Mouse (Mus musculus): Measurements from ENCODE around the gene Pccb. TPM values are rescaled to one million over a fixed set of nuclear protein-coding genes. Genes with fewer than 3 reads are reported as not detected.

Gene Pccb
- total and polyA plus RNA-seq, 2 experiments from 2014 or later = 33.5 to 58.1 TPM

DNA sequence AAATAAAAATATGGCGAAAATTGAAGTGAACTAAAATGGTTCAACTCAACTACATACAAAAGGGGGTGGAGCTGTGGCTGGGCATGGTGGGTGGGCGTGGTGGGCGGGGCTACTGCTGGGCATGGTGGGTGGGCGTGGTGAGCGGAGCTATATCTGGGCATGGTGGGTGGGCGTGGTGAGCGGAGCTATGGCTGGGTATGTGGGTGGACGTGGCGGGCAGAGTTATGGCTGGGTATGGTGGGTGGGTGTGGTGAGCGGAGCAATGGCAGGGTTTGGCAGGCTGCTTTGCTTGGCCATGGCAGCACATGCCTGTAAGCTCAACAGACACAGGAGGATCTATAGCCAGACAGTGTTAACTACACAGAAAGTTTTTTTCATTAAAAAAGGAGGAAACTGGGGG, 15.9 kb downstream of the Pccb start:
- ATAC-seq (ENCODE audit: low FRiP score) (no peak), DNase-seq (ENCODE audit: low spot score) (no peak)
- no peak overlapping the region for H3K27ac ChIP-seq (ENCODE audit: low read depth, low read length)
- no peak for TF ChIP-seq CTCF (IDR thresholded peaks at IDR 0.05)
- no peak overlapping the region for H3K4me3 ChIP-seq (ENCODE audit: low read depth, low read length)
- no peaks in the 10 kb centered on the region for H3K4me1 ChIP-seq (ENCODE audit: insufficient read depth, low read length)
- H3K9ac ChIP-seq (replicated peaks; ENCODE audit: low read length, poor library complexity, severe bottlenecking) = no peak overlapping the region
- 95% methylated on average over 10 of the region's 10 CpGs for WGBS
- H3K9me3 ChIP-seq (ENCODE audit: low read length) = no peaks in the 10 kb centered on the region
- H3K4me2 ChIP-seq (ENCODE audit: low read depth, low read length, poor library complexity, severe bottlenecking) = no peak overlapping the region
- no peaks in the 10 kb centered on the region for H3K27me3 ChIP-seq (ENCODE audit: insufficient read depth, low read length)
- 0 out of 2 replicates have a peak, but pooled peaks cover 6% of the 10 kb centered on the region for H3K36me3 ChIP-seq (ENCODE audit: insufficient read depth, low read length)

DNA sequence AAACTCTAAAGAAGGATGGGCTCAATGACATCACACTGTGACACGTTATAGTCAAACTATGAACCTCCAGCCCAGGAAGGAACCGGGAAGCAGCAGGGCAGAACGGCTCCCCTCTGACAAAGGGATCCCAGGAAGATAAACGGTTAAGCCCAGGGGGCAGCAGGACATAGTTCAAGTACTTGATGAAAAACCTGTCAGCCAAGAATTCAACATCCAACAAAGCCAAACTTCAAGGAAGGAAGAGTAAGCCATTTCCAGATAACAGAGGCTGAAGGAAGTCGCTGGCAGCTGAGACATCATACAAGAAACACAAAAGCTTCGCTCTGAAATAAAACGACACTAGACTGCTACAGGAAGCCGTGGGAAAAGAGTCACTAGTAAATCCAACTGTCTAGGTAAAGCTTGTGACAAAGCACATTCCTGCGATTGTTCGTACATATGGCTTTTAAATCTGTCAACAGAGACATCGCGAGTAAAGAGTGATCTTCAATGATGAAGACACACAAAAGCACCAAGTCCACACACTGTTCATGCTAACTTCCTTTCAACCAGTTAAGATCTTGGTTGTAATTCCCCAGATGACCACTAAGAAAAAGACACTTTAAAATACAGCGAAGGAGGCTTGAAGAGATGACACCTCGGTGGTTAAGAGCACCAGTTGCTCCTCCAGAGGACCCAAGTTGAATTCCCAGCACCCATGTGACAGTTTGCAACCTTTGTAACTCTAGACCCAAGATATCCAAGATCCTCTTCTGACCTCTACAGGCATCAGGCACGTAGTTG, 16.8 kb downstream of the Pccb start:
- H3K27ac ChIP-seq (ENCODE audit: low read depth, low read length) = no peak overlapping the region
- peaks cover 6% of the 10 kb centered on the region; the same call in 1 of the 2 replicates for H3K36me3 ChIP-seq (ENCODE audit: insufficient read depth, low read length)
- H3K27me3 ChIP-seq (ENCODE audit: insufficient read depth, low read length) = no peaks in the 10 kb centered on the region
- H3K9me3 ChIP-seq (ENCODE audit: low read length) = no peaks in the 10 kb centered on the region
- WGBS = 82% methylated on average over 15 of the region's 15 CpGs
- DNase-seq (ENCODE audit: low spot score) (no peak), ATAC-seq (ENCODE audit: low FRiP score) (no peak)
- TF ChIP-seq CTCF (IDR thresholded peaks at IDR 0.05) = no peak
- H3K4me3 ChIP-seq (ENCODE audit: low read depth, low read length) = no peak overlapping the region
- no peak overlapping the region for H3K9ac ChIP-seq (replicated peaks; ENCODE audit: low read length, poor library complexity, severe bottlenecking)
- H3K4me2 ChIP-seq (ENCODE audit: low read depth, low read length, poor library complexity, severe bottlenecking) = no peak overlapping the region
- H3K4me1 ChIP-seq (ENCODE audit: insufficient read depth, low read length) = no peaks in the 10 kb centered on the region

DNA sequence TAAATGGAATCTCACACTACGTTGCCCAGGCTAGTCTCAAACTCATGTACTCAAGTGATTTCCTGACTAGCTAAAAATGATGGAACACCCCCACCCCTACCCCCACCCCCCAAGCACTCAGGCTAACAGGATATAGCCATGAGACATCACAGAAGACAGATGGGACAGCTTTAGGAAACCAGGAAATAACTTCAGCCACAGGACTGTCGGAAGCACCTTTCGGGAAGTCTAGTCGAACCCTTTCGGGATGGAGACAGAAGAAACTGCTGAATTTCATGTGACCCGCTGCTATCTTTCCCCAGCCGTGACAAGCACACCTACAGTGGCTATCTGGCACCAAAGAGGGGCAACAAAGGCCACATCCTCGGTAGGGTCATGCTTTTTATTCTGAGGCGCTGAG, 19.4 kb downstream of the Pccb start:
- Histone ChIP-seq H3K9me3 (ENCODE audit: low read length) (no peaks in the 10 kb centered on the region), H3K9ac (replicated peaks; ENCODE audit: low read length, poor library complexity, severe bottlenecking) (no peak overlapping the region), H3K27me3 (ENCODE audit: insufficient read depth, low read length) (no peaks in the 10 kb centered on the region), H3K27ac (ENCODE audit: low read depth, low read length) (no peak overlapping the region), H3K4me1 (ENCODE audit: insufficient read depth, low read length) (no peaks in the 10 kb centered on the region), H3K4me2 (ENCODE audit: low read depth, low read length, poor library complexity, severe bottlenecking) (no peak overlapping the region), H3K4me3 (ENCODE audit: low read depth, low read length) (no peak overlapping the region), H3K36me3 (ENCODE audit: insufficient read depth, low read length) (peaks cover 15% of the 10 kb centered on the region)
- DNase-seq (ENCODE audit: low spot score) = no peak
- WGBS = 96% methylated on average over 9 of the region's 9 CpGs
- no peak for TF ChIP-seq CTCF (IDR thresholded peaks at IDR 0.05)
- ATAC-seq (ENCODE audit: low FRiP score) = no peak

DNA sequence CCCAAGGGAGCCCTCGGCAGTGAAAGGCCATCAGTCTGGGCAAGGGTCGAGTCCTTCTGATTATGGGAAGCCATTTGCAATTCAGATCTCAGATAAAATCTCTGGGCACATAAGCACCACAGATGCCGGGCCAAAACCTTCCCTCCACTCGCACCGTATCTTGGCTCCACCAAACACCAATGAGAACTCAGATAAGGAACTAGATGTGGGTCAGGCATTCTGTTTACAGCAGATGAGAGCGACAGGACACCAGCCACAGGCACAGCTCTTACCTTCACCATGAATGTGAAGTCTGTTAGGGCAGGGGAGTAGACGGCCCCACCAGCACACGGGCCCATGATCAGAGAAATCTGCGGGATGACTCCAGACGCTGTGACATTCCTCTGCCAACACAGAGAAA, 22.3 kb downstream of the Pccb start:
- WGBS = 76% methylated on average over 10 of the region's 10 CpGs

DNA sequence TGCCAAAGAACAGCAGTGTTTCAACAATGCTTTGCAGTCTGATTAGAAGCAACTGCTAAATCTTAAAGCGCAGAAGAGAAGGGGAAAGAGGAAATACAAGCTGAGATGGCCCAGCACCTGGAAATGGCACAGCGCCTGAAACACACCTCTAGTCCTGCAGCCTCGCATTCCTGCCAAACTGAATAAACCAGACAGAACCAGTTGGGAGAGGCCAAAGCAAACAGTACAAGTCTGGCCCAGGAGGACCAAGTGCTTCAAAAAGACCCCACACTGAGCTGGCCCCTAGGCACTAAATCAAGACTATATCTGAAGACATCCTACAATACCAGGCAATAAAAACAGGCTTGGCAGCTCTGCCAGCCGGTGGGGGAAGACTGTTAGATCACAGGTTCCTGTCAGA, 28.8 kb downstream of the Pccb start:
- H3K4me3 ChIP-seq (ENCODE audit: low read depth, low read length) = no peak overlapping the region
- WGBS = 77% methylated on average over 4 of the region's 4 CpGs
- no peak for TF ChIP-seq CTCF (IDR thresholded peaks at IDR 0.05)
- no peaks in the 10 kb centered on the region for H3K27me3 ChIP-seq (ENCODE audit: insufficient read depth, low read length)
- no peak for DNase-seq (ENCODE audit: low spot score)
- H3K9ac ChIP-seq (replicated peaks; ENCODE audit: low read length, poor library complexity, severe bottlenecking) = no peak overlapping the region
- no peak for ATAC-seq (ENCODE audit: low FRiP score)
- peaks cover under 1% of the 10 kb centered on the region for H3K36me3 ChIP-seq (ENCODE audit: insufficient read depth, low read length)
- H3K27ac ChIP-seq (ENCODE audit: low read depth, low read length) = no peak overlapping the region
- H3K4me2 ChIP-seq (ENCODE audit: low read depth, low read length, poor library complexity, severe bottlenecking) = no peak overlapping the region
- no peaks in the 10 kb centered on the region for H3K9me3 ChIP-seq (ENCODE audit: low read length)
- H3K4me1 ChIP-seq (ENCODE audit: insufficient read depth, low read length) = no peaks in the 10 kb centered on the region

More for the DNA sequence above, 22.3 kb downstream of the Pccb start:
- no peaks in the 10 kb centered on the region for H3K4me1 ChIP-seq (ENCODE audit: insufficient read depth, low read length)
- ATAC-seq (ENCODE audit: low FRiP score) (no peak), DNase-seq (ENCODE audit: low spot score) (no peak)
- H3K27me3 ChIP-seq (ENCODE audit: insufficient read depth, low read length) = no peaks in the 10 kb centered on the region
- H3K27ac ChIP-seq (ENCODE audit: low read depth, low read length) = no peak overlapping the region
- no peak for TF ChIP-seq CTCF (IDR thresholded peaks at IDR 0.05)
- no peak overlapping the region for H3K4me2 ChIP-seq (ENCODE audit: low read depth, low read length, poor library complexity, severe bottlenecking)
- H3K36me3 ChIP-seq (ENCODE audit: insufficient read depth, low read length) = peaks cover 15% of the 10 kb centered on the region
- H3K4me3 ChIP-seq (ENCODE audit: low read depth, low read length) = no peak overlapping the region
- no peak overlapping the region for H3K9ac ChIP-seq (replicated peaks; ENCODE audit: low read length, poor library complexity, severe bottlenecking)
- H3K9me3 ChIP-seq (ENCODE audit: low read length) = no peaks in the 10 kb centered on the region

DNA sequence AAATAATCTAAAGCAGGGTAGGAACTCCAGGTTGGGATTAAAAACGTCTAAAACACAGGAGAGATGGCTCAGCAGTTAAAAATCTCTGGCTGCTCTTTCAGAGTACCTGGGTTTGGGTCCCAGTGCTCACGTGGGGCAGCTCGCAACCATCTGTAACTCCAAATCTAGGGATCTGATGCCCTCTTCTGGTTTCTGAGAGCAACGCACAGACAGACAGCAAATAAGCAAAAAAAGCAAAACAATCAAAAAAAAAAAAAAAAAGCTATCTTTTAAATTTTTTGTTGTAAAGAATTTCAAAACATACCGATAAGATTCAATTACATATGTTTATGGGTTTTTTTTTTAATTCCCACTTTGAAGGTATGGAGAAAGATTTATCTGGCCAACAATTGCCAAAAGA, 31.4 kb downstream of the Pccb start:
- ATAC-seq (ENCODE audit: low FRiP score) (no peak), DNase-seq (ENCODE audit: low spot score) (no peak)
- H3K36me3 ChIP-seq (ENCODE audit: insufficient read depth, low read length) = peaks cover 5% of the 10 kb centered on the region; the same call in 1 of the 2 replicates
- no peak overlapping the region for H3K4me2 ChIP-seq (ENCODE audit: low read depth, low read length, poor library complexity, severe bottlenecking)
- H3K27me3 ChIP-seq (ENCODE audit: insufficient read depth, low read length) = no peaks in the 10 kb centered on the region
- H3K9ac ChIP-seq (replicated peaks; ENCODE audit: low read length, poor library complexity, severe bottlenecking) = no peak overlapping the region
- no peak overlapping the region for H3K4me3 ChIP-seq (ENCODE audit: low read depth, low read length)
- WGBS = 92% methylated on average over 5 of the region's 5 CpGs
- H3K27ac ChIP-seq (ENCODE audit: low read depth, low read length) = no peak overlapping the region
- no peaks in the 10 kb centered on the region for H3K4me1 ChIP-seq (ENCODE audit: insufficient read depth, low read length)
- H3K9me3 ChIP-seq (ENCODE audit: low read length) = no peaks in the 10 kb centered on the region
- TF ChIP-seq CTCF (IDR thresholded peaks at IDR 0.05) = no peak
